Mouse (Mus musculus) kidney, adult 11 months (tissue): Measurements from ENCODE around the gene 5730409E04Rik.

Source experiments
- DNase-seq: peaks from one replicate; pipeline ENCODE4 v3.0.0; 2022

The 5730409E04Rik gene

GRCm38 (mm10) chr4:126639339-126639738, 29.7 kb downstream of the 5730409E04Rik start:
- DNase-seq, result no peak

GRCm38 (mm10) chr4:126641901-126642300, 32.3 kb downstream of the 5730409E04Rik start:
- DNase-seq, result no peak

- DNase-seq, result no peak
These were observed 34.2 kb downstream of the 5730409E04Rik start for GRCm38 (mm10) chr4:126643815-126644214.

GRCm38 (mm10) chr4:126644333-126644963, 34.8 kb downstream of the 5730409E04Rik start:
- DNase-seq, result peak; percentile 12

- DNase-seq, result peak; percentile 4
These were observed 38.6 kb downstream of the 5730409E04Rik start for GRCm38 (mm10) chr4:126647996-126648910.

GRCm38 (mm10) chr4:126653148-126653547, 43.5 kb downstream of the 5730409E04Rik start:
- DNase-seq, result no peak

GRCm38 (mm10) chr4:126655356-126655755, 45.7 kb downstream of the 5730409E04Rik start:
- no peak for DNase-seq

GRCm38 (mm10) chr4:126661249-126661648, 51.6 kb downstream of the 5730409E04Rik start:
- DNase-seq, result no peak
